Mouse (Mus musculus): Measurements from ENCODE around the gene Lyl1. TPM values are rescaled to one million over a fixed set of nuclear protein-coding genes. Genes with fewer than 3 reads are reported as not detected.

Lyl1 gene
- total RNA-seq, 2 experiments from 2014 or later = 5.8 to 6.7 TPM

GRCm38 (mm10) chr8:84714161-84714560 is 12.9 kb downstream of the Lyl1 start:
- no peak for DNase-seq
- intact Hi-C loops (cut with DNase I) = no loop called here

GRCm38 (mm10) chr8:84715893-84716468 is 14.7 kb downstream of the Lyl1 start:
- intact Hi-C loops (cut with DNase I) = no loop called here
- DNase-seq = no peak

- intact Hi-C loops (cut with DNase I) = no loop called here
- no peak for DNase-seq
Measured at GRCm38 (mm10) chr8:84716790-84717189, 15.5 kb downstream of the Lyl1 start.

- intact Hi-C loops (cut with DNase I) = no loop called here
- DNase-seq = no peak
Measured at GRCm38 (mm10) chr8:84718476-84718875, 17.2 kb downstream of the Lyl1 start.

- DNase-seq = no peak
- intact Hi-C loops (cut with DNase I) = no loop called here
Measured at GRCm38 (mm10) chr8:84718959-84719690, 17.9 kb downstream of the Lyl1 start.

GRCm38 (mm10) chr8:84722530-84722849 is 21.2 kb downstream of the Lyl1 start:
- DNase-seq = no peak
- intact Hi-C loops (cut with DNase I) = loop anchor here (2.0 kb wide), 1 partner anchor 14 kb away; no protein-coding TSS in a partner anchor

GRCm38 (mm10) chr8:84722850-84723570 is 21.8 kb downstream of the Lyl1 start, which contains the start of gene G430095P16Rik:
Gene G430095P16Rik, plus strand, starts transcription at chr8:84723007.
- peak; percentile 84 to 85 for DNase-seq
- intact Hi-C loops (cut with DNase I) = loop anchor here (2.0 kb wide), 1 partner anchor 14 kb away; no protein-coding TSS in a partner anchor

GRCm38 (mm10) chr8:84723571-84723900 is 22.3 kb downstream of the Lyl1 start:
- intact Hi-C loops (cut with DNase I) = loop anchor here (2.0 kb wide), 1 partner anchor 15 kb away; no protein-coding TSS in a partner anchor
- DNase-seq = no peak

GRCm38 (mm10) chr8:84724683-84725082 is 23.4 kb downstream of the Lyl1 start:
- no peak for DNase-seq
- intact Hi-C loops (cut with DNase I) = no loop called here

- intact Hi-C loops (cut with DNase I) = no loop called here
- DNase-seq = no peak
Measured at GRCm38 (mm10) chr8:84725246-84725940, 24.1 kb downstream of the Lyl1 start.

GRCm38 (mm10) chr8:84725941-84726259 is 24.6 kb downstream of the Lyl1 start:
- intact Hi-C loops (cut with DNase I) = no loop called here
- DNase-seq = peak; percentile 37 to 53

GRCm38 (mm10) chr8:84728474-84728873 is 27.2 kb downstream of the Lyl1 start:
- no peak for DNase-seq
- intact Hi-C loops (cut with DNase I) = no loop called here

GRCm38 (mm10) chr8:84729921-84730362 is 28.7 kb downstream of the Lyl1 start:
- intact Hi-C loops (cut with DNase I) = no loop called here
- peak; percentile 62 to 66 for DNase-seq

GRCm38 (mm10) chr8:84730541-84731370 is 29.5 kb downstream of the Lyl1 start:
- peak; percentile 66 to 72 for DNase-seq
- intact Hi-C loops (cut with DNase I) = no loop called here

- no peak for DNase-seq
- intact Hi-C loops (cut with DNase I) = no loop called here
Measured at GRCm38 (mm10) chr8:84731371-84732177, 30.3 kb downstream of the Lyl1 start.

GRCm38 (mm10) chr8:84732545-84732944 is 31.3 kb downstream of the Lyl1 start:
- intact Hi-C loops (cut with DNase I) = no loop called here
- DNase-seq = no peak

- intact Hi-C loops (cut with DNase I) = no loop called here
- no peak for DNase-seq
Measured at GRCm38 (mm10) chr8:84732996-84733395, 31.7 kb downstream of the Lyl1 start.

GRCm38 (mm10) chr8:84733959-84734358 is 32.7 kb downstream of the Lyl1 start:
- DNase-seq = no peak
- intact Hi-C loops (cut with DNase I) = no loop called here

GRCm38 (mm10) chr8:84734680-84735079 is 33.4 kb downstream of the Lyl1 start:
- DNase-seq = no peak
- intact Hi-C loops (cut with DNase I) = no loop called here

Measured in heart, postnatal 14 days (tissue).